Mouse (Mus musculus) lung, embryonic 15.5 days (tissue): ENCODE data around the gene 2300009A05Rik. TPM values are rescaled to one million over a fixed set of nuclear protein-coding genes. Genes with fewer than 3 reads are reported as not detected.

Source experiments
- ATAC-seq: fragments of 200-750 bp; cut with Nextera tagmentation; 2 replicates; pipeline ENCODE4 v1.8.0; 2017; ENCODE audit warnings: moderate number of reproducible peaks, borderline replicate concordance; ENCODE audit not compliant: low FRiP score, low TSS enrichment; ENCODE audit errors: extremely low read depth
- H3K27ac ChIP-seq: fragments of 300-500 bp; sonication (generic); 2 replicates; pipeline ENCODE4 v1.5.1; 2015; ENCODE audit warnings: moderate library complexity, mild to moderate bottlenecking, inconsistent platforms
- H3K27me3 ChIP-seq: fragments of 300-500 bp; sonication (generic); 2 replicates; pipeline ENCODE4 v1.6.1; 2015; ENCODE audit warnings: inconsistent platforms
- H3K36me3 ChIP-seq: fragments of 300-500 bp; sonication (generic); 2 replicates; pipeline ENCODE4 v1.6.1; 2015; ENCODE audit warnings: inconsistent platforms
- H3K4me1 ChIP-seq: fragments of 300-500 bp; sonication (generic); 2 replicates; pipeline ENCODE4 v1.6.1; 2015; ENCODE audit warnings: inconsistent platforms
- H3K4me2 ChIP-seq: fragments of 300-500 bp; sonication (generic); 2 replicates; pipeline ENCODE4 v1.6.1; 2015; ENCODE audit warnings: inconsistent platforms, mild to moderate bottlenecking, moderate library complexity
- H3K4me3 ChIP-seq: fragments of 300-500 bp; sonication (generic); 2 replicates; pipeline ENCODE4 v1.5.1; 2015; ENCODE audit warnings: mild to moderate bottlenecking, inconsistent platforms
- H3K9ac ChIP-seq: fragments of 300-500 bp; sonication (generic); 2 replicates; pipeline ENCODE4 v1.6.1; 2015; ENCODE audit warnings: inconsistent platforms
- H3K9me3 ChIP-seq: fragments of 300-500 bp; sonication (generic); 2 replicates; pipeline ENCODE4 v1.6.1; 2016; ENCODE audit warnings: inconsistent platforms
- WGBS: fragments of 180-500 bp; shearing (Covaris S2); methylation state at CpG from one replicate; pipeline ENCODE4 v1.1.7; 2015; 5-methylcytosine and 5-hydroxymethylcytosine counted together
- polyA plus RNA-seq: library from polyadenylated mRNA; unstranded; fragments of >200 nt; fragmentation: Nextera tagmentation; extraction: Ambion mirVana; gene quantifications from 2 replicates; pipeline ENCODE4 v1.2.1, GENCODE M21; 2015

2300009A05Rik gene
- polyA plus RNA-seq = 35.0 and 35.4 TPM in 2 replicates

- Histone ChIP-seq H3K4me3 (peak within 1 kb of the TSS; percentile 66), H3K4me2 (peak within 1 kb of the TSS; percentile 75), H3K36me3 (no peaks in the 10 kb centered on the region), H3K27ac (peak within 1 kb of the TSS; percentile 92), H3K9ac (peak within 1 kb of the TSS; percentile 83), H3K9me3 (no peaks in the 10 kb centered on the region), H3K27me3 (no peaks in the 10 kb centered on the region), H3K4me1 (peaks cover 11% of the 10 kb centered on the region)
- under 1% methylated on average over 74 of the region's 74 CpGs for WGBS
- ATAC-seq = peak; percentile 99
Observed at GRCm38 (mm10) chr9:63398611-63399462, at the start of gene 2300009A05Rik. TSS of gene 2300009A05Rik (minus strand) at chr9:63399246.

GRCm38 (mm10) chr9:63443695-63444094 lies 44.6 kb upstream of the 2300009A05Rik start:
- H3K4me3 ChIP-seq = no peak overlapping the region
- no peaks in the 10 kb centered on the region for H3K36me3 ChIP-seq
- H3K27ac ChIP-seq = no peak overlapping the region
- no peaks in the 10 kb centered on the region for H3K4me1 ChIP-seq
- 50% methylated on average over 6 of the region's 6 CpGs for WGBS
- ATAC-seq = no peak
- no peak overlapping the region for H3K9ac ChIP-seq
- H3K4me2 ChIP-seq = no peak overlapping the region
- H3K27me3 ChIP-seq = no peaks in the 10 kb centered on the region; the same call in 1 of the 2 replicates
- no peaks in the 10 kb centered on the region for H3K9me3 ChIP-seq

- Histone ChIP-seq H3K9me3 (no peaks in the 10 kb centered on the region), H3K4me1 (no peaks in the 10 kb centered on the region), H3K36me3 (no peaks in the 10 kb centered on the region), H3K4me2 (no peak overlapping the region), H3K27ac (no peak overlapping the region), H3K9ac (no peak overlapping the region), H3K4me3 (no peak overlapping the region), H3K27me3 (no peaks in the 10 kb centered on the region)
- ATAC-seq = no peak
- WGBS = 58% methylated on average over 1 of the region's 1 CpGs
Observed at GRCm38 (mm10) chr9:63430652-63431051, 31.6 kb upstream of the 2300009A05Rik start.

- no peak for ATAC-seq
Observed at GRCm38 (mm10) chr9:63421096-63421736, 22.2 kb upstream of the 2300009A05Rik start.

GRCm38 (mm10) chr9:63420396-63420795 lies 21.4 kb upstream of the 2300009A05Rik start:
- no peak overlapping the region for H3K4me2 ChIP-seq
- H3K9me3 ChIP-seq = no peaks in the 10 kb centered on the region
- H3K9ac ChIP-seq = no peak overlapping the region
- H3K27ac ChIP-seq = no peak overlapping the region
- 46% methylated on average over 6 of the region's 6 CpGs for WGBS
- H3K27me3 ChIP-seq = no peaks in the 10 kb centered on the region
- no peak for ATAC-seq
- H3K36me3 ChIP-seq = no peaks in the 10 kb centered on the region
- H3K4me3 ChIP-seq = no peak overlapping the region
- H3K4me1 ChIP-seq = no peaks in the 10 kb centered on the region

More at GRCm38 (mm10) chr9:63421096-63421736, 22.2 kb upstream of the 2300009A05Rik start:
- no peaks in the 10 kb centered on the region for H3K36me3 ChIP-seq
- no peaks in the 10 kb centered on the region for H3K4me1 ChIP-seq
- H3K27me3 ChIP-seq = no peaks in the 10 kb centered on the region
- H3K9me3 ChIP-seq = no peaks in the 10 kb centered on the region
- no peak overlapping the region for H3K4me2 ChIP-seq
- no peak overlapping the region for H3K9ac ChIP-seq
- H3K27ac ChIP-seq = no peak overlapping the region
- WGBS = 52% methylated on average over 9 of the region's 9 CpGs
- no peak overlapping the region for H3K4me3 ChIP-seq

- Histone ChIP-seq H3K27me3 (no peaks in the 10 kb centered on the region), H3K9ac (no peak overlapping the region), H3K36me3 (no peaks in the 10 kb centered on the region), H3K27ac (no peak overlapping the region), H3K4me2 (no peak overlapping the region), H3K9me3 (no peaks in the 10 kb centered on the region), H3K4me1 (peaks cover 11% of the 10 kb centered on the region), H3K4me3 (no peak overlapping the region)
- WGBS = 79% methylated on average over 1 of the region's 1 CpGs
- no peak for ATAC-seq
Observed at GRCm38 (mm10) chr9:63400176-63400575, 1.1 kb upstream of the 2300009A05Rik start.

GRCm38 (mm10) chr9:63399463-63399815 lies 393 bp upstream of the 2300009A05Rik start:
- no peaks in the 10 kb centered on the region for H3K36me3 ChIP-seq
- peak overlapping the region; percentile 75 for H3K4me2 ChIP-seq
- no peaks in the 10 kb centered on the region for H3K27me3 ChIP-seq
- H3K4me1 ChIP-seq = peaks cover 11% of the 10 kb centered on the region
- peak overlapping the region; percentile 83 for H3K9ac ChIP-seq
- H3K4me3 ChIP-seq = peak overlapping the region; percentile 66
- peak overlapping the region; percentile 65 for H3K27ac ChIP-seq
- WGBS = 2% methylated on average over 8 of the region's 8 CpGs
- no peaks in the 10 kb centered on the region for H3K9me3 ChIP-seq
- no peak; the same call in 1 of the 2 replicates for ATAC-seq

GRCm38 (mm10) chr9:63395612-63396011 lies 3.4 kb downstream of the 2300009A05Rik start:
- no peak overlapping the region for H3K4me3 ChIP-seq
- no peak overlapping the region for H3K4me2 ChIP-seq
- no peaks in the 10 kb centered on the region for H3K27me3 ChIP-seq
- H3K9me3 ChIP-seq = no peaks in the 10 kb centered on the region
- H3K36me3 ChIP-seq = no peaks in the 10 kb centered on the region
- no peak overlapping the region for H3K9ac ChIP-seq
- peaks cover 11% of the 10 kb centered on the region for H3K4me1 ChIP-seq
- no peak for ATAC-seq
- H3K27ac ChIP-seq = no peak overlapping the region
- WGBS = 77% methylated on average over 7 of the region's 7 CpGs

GRCm38 (mm10) chr9:63391307-63391706 lies 7.7 kb downstream of the 2300009A05Rik start:
- Histone ChIP-seq H3K27ac (no peak overlapping the region), H3K4me3 (no peak overlapping the region), H3K36me3 (no peaks in the 10 kb centered on the region), H3K9ac (no peak overlapping the region), H3K4me1 (no peaks in the 10 kb centered on the region), H3K9me3 (no peaks in the 10 kb centered on the region), H3K4me2 (no peak overlapping the region), H3K27me3 (no peaks in the 10 kb centered on the region)
- ATAC-seq = no peak
- WGBS = 69% methylated on average over 2 of the region's 2 CpGs

GRCm38 (mm10) chr9:63382761-63383160 lies 16.3 kb downstream of the 2300009A05Rik start:
- Histone ChIP-seq H3K4me1 (peaks cover 5% of the 10 kb centered on the region; the same call in 1 of the 2 replicates), H3K4me3 (no peak overlapping the region), H3K27me3 (no peaks in the 10 kb centered on the region), H3K4me2 (no peak overlapping the region), H3K27ac (no peak overlapping the region), H3K9me3 (no peaks in the 10 kb centered on the region), H3K9ac (no peak overlapping the region), H3K36me3 (no peaks in the 10 kb centered on the region)
- ATAC-seq = no peak
- 92% methylated on average over 4 of the region's 4 CpGs for WGBS

GRCm38 (mm10) chr9:63380326-63380725 lies 18.7 kb downstream of the 2300009A05Rik start:
- ATAC-seq = no peak
- Histone ChIP-seq H3K4me1 (peaks cover 18% of the 10 kb centered on the region), H3K9ac (no peak overlapping the region), H3K4me3 (no peak overlapping the region), H3K9me3 (no peaks in the 10 kb centered on the region), H3K27me3 (no peaks in the 10 kb centered on the region), H3K4me2 (no peak overlapping the region), H3K27ac (no peak overlapping the region), H3K36me3 (no peaks in the 10 kb centered on the region)
- 80% methylated on average over 3 of the region's 3 CpGs for WGBS

- peak overlapping the region; percentile 91; the same call in 1 of the 2 replicates for H3K9ac ChIP-seq
- peak overlapping the region; percentile 88 for H3K4me3 ChIP-seq
- 0 out of 2 replicates have a peak, but pooled peaks cover 4% of the 10 kb centered on the region for H3K36me3 ChIP-seq
- no peak for ATAC-seq
- H3K27me3 ChIP-seq = no peaks in the 10 kb centered on the region
- peaks cover 24% of the 10 kb centered on the region for H3K4me1 ChIP-seq
- peak overlapping the region; percentile 91 for H3K4me2 ChIP-seq
- 17% methylated on average over 8 of the region's 8 CpGs for WGBS
- no peaks in the 10 kb centered on the region for H3K9me3 ChIP-seq
- peak overlapping the region; percentile 88; the same call in 1 of the 2 replicates for H3K27ac ChIP-seq
Observed at GRCm38 (mm10) chr9:63378174-63378573, 20.9 kb downstream of the 2300009A05Rik start.
